Mouse (Mus musculus) lung, adult 2 months (tissue): ENCODE data around the gene Zfp790.

Experiments used
- CTCF ChIP-seq: fragments of 200-500 bp; IDR thresholded peaks from 2 replicates; pipeline ENCODE4 v1.5.1; 2011; ENCODE audit warnings: mild to moderate bottlenecking, low read length, control low read depth; ENCODE audit not compliant: insufficient read depth
- POLR2A ChIP-seq: fragments of 200-500 bp; IDR thresholded peaks from 2 replicates; pipeline ENCODE4 v1.6.1; 2011; ENCODE audit warnings: low read depth, mild to moderate bottlenecking, control low read depth, low read length, borderline replicate concordance; ENCODE audit errors: extremely low read depth

GRCm38 (mm10) chr7:29783871-29784551 lies 31.9 kb upstream of the Zfp790 start, which contains the start of gene Zfp30:
- no peak for TF ChIP-seq CTCF
- peak; percentile 47; the same call in 1 of the 2 replicates for TF ChIP-seq POLR2A
